Mouse (Mus musculus) embryonic facial prominence, embryonic 14.5 days (tissue): Measurements from ENCODE around the gene Synpr. TPM values are rescaled to one million over a fixed set of nuclear protein-coding genes. Genes with fewer than 3 reads are reported as not detected.

Experiments
- ATAC-seq: fragments of 200-750 bp; cut with Nextera tagmentation; 2 replicates; pipeline ENCODE4 v1.8.0; 2017; ENCODE audit warnings: low read depth, moderate number of reproducible peaks, moderate TSS enrichment
- DNase-seq: peaks from one replicate; pipeline ENCODE4 v3.0.0-alpha.2; 2015; ENCODE audit warnings: low spot score
- H3K27ac ChIP-seq: fragments of 300-500 bp; sonication (generic); replicated peaks from 2 replicates; pipeline ENCODE4 v1.5.1; 2014; ENCODE audit warnings: low read depth, mild to moderate bottlenecking, low read length, moderate library complexity
- H3K27me3 ChIP-seq: fragments of 300-500 bp; sonication (generic); replicated peaks from 2 replicates; pipeline ENCODE4 v1.6.1; 2014; ENCODE audit warnings: low read length; ENCODE audit not compliant: control insufficient read depth, insufficient read depth
- H3K36me3 ChIP-seq: fragments of 300-500 bp; sonication (generic); 2 replicates; pipeline ENCODE4 v1.6.1; 2014; ENCODE audit warnings: low read length, mixed read lengths; ENCODE audit not compliant: control insufficient read depth, insufficient read depth
- H3K4me1 ChIP-seq: fragments of 300-500 bp; sonication (generic); 2 replicates; pipeline ENCODE4 v1.6.1; 2014; ENCODE audit warnings: antibody characterized with exemption, low read length; ENCODE audit not compliant: control insufficient read depth, insufficient read depth
- H3K4me2 ChIP-seq: fragments of 300-500 bp; sonication (generic); 2 replicates; pipeline ENCODE4 v1.6.1; 2014; ENCODE audit warnings: low read depth, mild to moderate bottlenecking, low read length, moderate library complexity, mixed read lengths
- H3K4me3 ChIP-seq: fragments of 300-500 bp; sonication (generic); 2 replicates; pipeline ENCODE4 v1.5.1; 2014; ENCODE audit warnings: low read depth, mild to moderate bottlenecking, low read length
- H3K9ac ChIP-seq: fragments of 300-500 bp; sonication (generic); 2 replicates; pipeline ENCODE4 v1.6.1; 2014; ENCODE audit warnings: low read depth, mild to moderate bottlenecking, low read length, moderate library complexity, mixed read lengths
- H3K9me3 ChIP-seq: fragments of 300-500 bp; sonication (generic); 2 replicates; pipeline ENCODE4 v1.6.1; 2016; ENCODE audit warnings: low read length; ENCODE audit not compliant: control insufficient read depth
- WGBS: fragments of 180-500 bp; shearing (Covaris S2); extraction: QIAGEN DNeasy Blood & Tissue Kit; methylation state at CpG from one replicate; pipeline ENCODE4 v1.1.7; 2014; 5-methylcytosine and 5-hydroxymethylcytosine counted together
- polyA plus RNA-seq: library from polyadenylated mRNA; unstranded; fragments of >200 nt; fragmentation: Nextera tagmentation; extraction: Ambion mirVana; gene quantifications from 2 replicates; pipeline ENCODE4 v1.2.1, GENCODE M21; 2014

Synpr gene
- polyA plus RNA-seq, 1 experiment from 2014 or later = 5.8 TPM

- H3K27ac ChIP-seq = no peak overlapping the region
- no peak for ATAC-seq
- H3K27me3 ChIP-seq = no peaks in the 10 kb centered on the region
- no peak overlapping the region for H3K9ac ChIP-seq
- DNase-seq = no peak
- H3K9me3 ChIP-seq = no peaks in the 10 kb centered on the region
- no peaks in the 10 kb centered on the region for H3K4me1 ChIP-seq
- no peak overlapping the region for H3K4me2 ChIP-seq
- no peaks in the 10 kb centered on the region for H3K36me3 ChIP-seq
- WGBS = 52% methylated on average over 2 of the region's 2 CpGs
- H3K4me3 ChIP-seq = no peak overlapping the region
Measured at GRCm38 (mm10) chr14:13547746-13548145, 263.2 kb downstream of the Synpr start.

DNA sequence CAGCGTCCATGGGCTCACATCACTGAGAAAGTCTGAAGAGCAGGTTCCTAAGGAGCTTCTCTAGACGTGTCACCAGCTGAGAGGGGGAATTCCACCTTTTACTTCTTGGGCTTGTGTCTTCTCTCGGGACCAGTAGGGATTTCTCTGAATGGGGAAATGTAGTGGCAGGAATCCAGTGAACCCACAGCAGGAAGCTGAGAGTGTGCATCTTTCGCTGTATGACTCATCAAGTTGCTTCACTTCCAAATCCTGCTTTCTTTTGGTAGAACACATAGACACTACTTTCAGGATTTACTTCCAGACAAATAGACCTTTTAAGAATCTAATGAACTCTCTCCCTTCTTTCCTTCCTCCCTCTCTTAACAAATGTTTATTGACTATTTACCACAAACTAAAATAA lies 266.6 kb downstream of the Synpr start:
- ATAC-seq = no peak

GRCm38 (mm10) chr14:13553616-13554370 lies 269.2 kb downstream of the Synpr start:
- H3K27ac ChIP-seq = no peak overlapping the region
- WGBS = 56% methylated on average over 1 of the region's 1 CpGs
- H3K4me3 ChIP-seq = no peak overlapping the region
- ATAC-seq = no peak
- no peaks in the 10 kb centered on the region for H3K4me1 ChIP-seq
- H3K36me3 ChIP-seq = no peaks in the 10 kb centered on the region
- H3K4me2 ChIP-seq = no peak overlapping the region
- H3K27me3 ChIP-seq = no peaks in the 10 kb centered on the region
- no peak for DNase-seq
- H3K9ac ChIP-seq = no peak overlapping the region
- no peaks in the 10 kb centered on the region for H3K9me3 ChIP-seq

More for the DNA sequence above, 266.6 kb downstream of the Synpr start:
- no peak for DNase-seq
- H3K4me2 ChIP-seq = no peak overlapping the region
- H3K27ac ChIP-seq = no peak overlapping the region
- 74% methylated on average over 4 of the region's 4 CpGs for WGBS
- H3K36me3 ChIP-seq = no peaks in the 10 kb centered on the region
- H3K4me3 ChIP-seq = no peak overlapping the region
- no peak overlapping the region for H3K9ac ChIP-seq
- H3K27me3 ChIP-seq = no peaks in the 10 kb centered on the region
- no peaks in the 10 kb centered on the region for H3K4me1 ChIP-seq
- no peaks in the 10 kb centered on the region for H3K9me3 ChIP-seq

DNA sequence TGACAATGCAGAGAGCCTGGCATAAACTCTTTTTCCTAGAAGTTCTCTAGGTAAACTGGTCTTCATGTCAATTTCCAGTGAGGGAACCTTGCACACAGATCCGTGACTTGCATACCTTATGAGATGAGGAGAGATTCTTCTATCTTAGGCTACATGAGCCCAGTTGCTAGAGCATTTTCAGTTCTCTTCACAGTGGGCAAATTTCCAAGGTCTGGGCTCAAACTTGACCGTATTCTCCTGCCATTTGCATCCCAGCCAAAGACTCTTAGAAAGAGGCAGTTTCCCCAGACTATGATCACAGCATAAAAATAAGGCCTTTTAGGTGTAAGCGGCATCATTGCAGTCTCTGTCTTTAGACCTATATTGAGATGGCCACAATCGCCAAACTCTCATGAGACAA lies 270.1 kb downstream of the Synpr start:
- Histone ChIP-seq H3K27ac (no peak overlapping the region), H3K36me3 (no peaks in the 10 kb centered on the region), H3K9ac (no peak overlapping the region), H3K4me2 (no peak overlapping the region), H3K27me3 (no peaks in the 10 kb centered on the region), H3K4me3 (no peak overlapping the region), H3K9me3 (no peaks in the 10 kb centered on the region), H3K4me1 (no peaks in the 10 kb centered on the region)
- DNase-seq = no peak
- ATAC-seq = no peak
- WGBS = 90% methylated on average over 4 of the region's 4 CpGs

- DNase-seq (no peak), ATAC-seq (no peak)
- Histone ChIP-seq H3K4me2 (no peak overlapping the region), H3K9me3 (no peaks in the 10 kb centered on the region), H3K36me3 (no peaks in the 10 kb centered on the region), H3K4me3 (no peak overlapping the region), H3K4me1 (no peaks in the 10 kb centered on the region), H3K27ac (no peak overlapping the region), H3K9ac (no peak overlapping the region), H3K27me3 (no peaks in the 10 kb centered on the region)
- 90% methylated on average over 2 of the region's 2 CpGs for WGBS
Measured at GRCm38 (mm10) chr14:13558117-13558516, 273.5 kb downstream of the Synpr start.

DNA sequence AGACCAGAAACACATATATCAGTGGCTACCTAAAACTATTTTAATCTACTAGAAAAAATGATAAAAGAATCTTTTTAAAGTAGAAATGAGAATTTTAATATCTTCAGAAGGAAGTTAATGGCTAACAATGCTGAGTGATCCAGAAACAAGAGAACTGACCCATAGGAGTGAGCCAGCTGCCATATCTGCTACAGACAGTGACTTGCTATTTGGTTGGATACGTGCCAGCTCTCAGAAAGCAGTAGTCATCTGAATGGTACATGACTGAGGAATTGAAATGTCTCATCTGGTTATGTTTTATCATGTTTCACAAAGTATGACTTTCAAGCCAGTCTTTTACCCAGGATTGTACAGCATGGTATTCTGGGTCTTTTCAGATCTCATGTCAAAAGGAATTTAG lies 282.7 kb downstream of the Synpr start:
- Histone ChIP-seq H3K4me3 (no peak overlapping the region), H3K9ac (no peak overlapping the region), H3K4me2 (no peak overlapping the region), H3K4me1 (no peaks in the 10 kb centered on the region), H3K27me3 (no peaks in the 10 kb centered on the region), H3K36me3 (no peaks in the 10 kb centered on the region), H3K27ac (no peak overlapping the region), H3K9me3 (no peaks in the 10 kb centered on the region)
- peak; percentile 4 for DNase-seq
- 71% methylated on average over 1 of the region's 1 CpGs for WGBS
- no peak for ATAC-seq

GRCm38 (mm10) chr14:13567996-13568395 lies 283.4 kb downstream of the Synpr start:
- H3K4me3 ChIP-seq = no peak overlapping the region
- H3K36me3 ChIP-seq = no peaks in the 10 kb centered on the region
- DNase-seq (no peak), ATAC-seq (no peak)
- WGBS = 75% methylated on average over 2 of the region's 2 CpGs
- H3K27ac ChIP-seq = no peak overlapping the region
- no peak overlapping the region for H3K9ac ChIP-seq
- H3K4me1 ChIP-seq = no peaks in the 10 kb centered on the region
- H3K27me3 ChIP-seq = no peaks in the 10 kb centered on the region
- no peaks in the 10 kb centered on the region for H3K9me3 ChIP-seq
- no peak overlapping the region for H3K4me2 ChIP-seq

DNA sequence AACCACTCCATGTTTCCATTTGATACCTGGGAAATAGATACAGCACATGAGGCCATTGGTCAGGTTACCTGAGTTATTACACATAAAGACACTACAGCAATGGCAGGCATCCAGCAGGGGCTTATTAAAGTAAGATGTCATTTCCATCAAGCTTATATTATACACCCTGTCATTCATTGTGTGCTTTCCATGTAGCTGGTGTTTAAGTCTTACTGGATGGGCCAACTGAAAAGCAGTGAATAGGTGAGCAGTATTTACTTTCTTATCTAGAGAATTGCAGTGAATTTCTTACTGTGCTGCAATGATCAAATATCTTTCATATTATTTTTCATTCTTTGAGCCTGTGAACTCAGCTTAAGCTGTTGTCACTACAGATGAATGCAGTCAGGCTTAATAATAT lies 287.4 kb downstream of the Synpr start:
- Histone ChIP-seq H3K9ac (no peak overlapping the region), H3K9me3 (no peaks in the 10 kb centered on the region), H3K4me1 (no peaks in the 10 kb centered on the region), H3K27me3 (no peaks in the 10 kb centered on the region), H3K27ac (no peak overlapping the region), H3K4me3 (no peak overlapping the region), H3K4me2 (no peak overlapping the region), H3K36me3 (no peaks in the 10 kb centered on the region)
- peak; percentile 92; the same call in 1 of the 2 replicates for ATAC-seq
- peak; percentile 63 for DNase-seq

DNA sequence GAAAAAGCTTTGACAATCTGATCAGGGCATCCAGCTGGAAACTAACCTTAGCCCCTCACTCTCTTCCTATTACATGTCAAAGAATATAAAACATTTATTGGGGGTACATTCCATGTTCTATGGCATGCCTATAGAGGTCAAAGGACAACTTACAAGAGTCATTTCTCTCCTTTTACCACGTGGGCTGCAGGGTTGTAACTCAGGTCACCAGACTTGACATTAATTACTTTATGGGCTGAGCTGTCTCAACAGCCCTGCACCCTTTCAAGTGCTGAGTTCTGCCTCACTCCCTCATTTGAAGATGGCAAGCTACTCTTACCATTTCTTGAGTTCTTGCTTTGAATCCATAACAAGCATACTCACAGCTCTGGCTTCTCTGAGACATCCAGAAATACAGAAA lies 287.9 kb downstream of the Synpr start:
- DNase-seq = no peak
- ATAC-seq = no peak; the same call in 1 of the 2 replicates
- Histone ChIP-seq H3K4me1 (no peaks in the 10 kb centered on the region), H3K27ac (no peak overlapping the region), H3K36me3 (no peaks in the 10 kb centered on the region), H3K27me3 (no peaks in the 10 kb centered on the region), H3K4me2 (no peak overlapping the region), H3K9ac (no peak overlapping the region), H3K4me3 (no peak overlapping the region), H3K9me3 (no peaks in the 10 kb centered on the region)
- WGBS = 14% methylated on average over 1 of the region's 1 CpGs
